Mouse (Mus musculus): ENCODE data around the gene Ankrd2.

Ankrd2 gene

GRCm38 (mm10) chr19:42035456-42036248 is at the start of gene Ankrd2:
Gene Ankrd2, plus strand, starts transcription at chr19:42036000.
- peak; percentile 49 to 64 for DNase-seq (ENCODE audit: low spot score in 2 of 2)

- DNase-seq (ENCODE audit: low spot score in 2 of 2), result no peak
These were observed 48.6 kb upstream of the Ankrd2 start for GRCm38 (mm10) chr19:41987206-41987605.

GRCm38 (mm10) chr19:41989810-41990209 is 46.0 kb upstream of the Ankrd2 start:
- DNase-seq (ENCODE audit: low spot score in 2 of 2), result no peak

- no peak for DNase-seq (ENCODE audit: low spot score in 2 of 2)
These were observed 43.8 kb upstream of the Ankrd2 start for GRCm38 (mm10) chr19:41991926-41992477.

GRCm38 (mm10) chr19:41992971-41993370 is 42.8 kb upstream of the Ankrd2 start:
- no peak for DNase-seq (ENCODE audit: low spot score in 2 of 2)

GRCm38 (mm10) chr19:41993484-41993883 is 42.3 kb upstream of the Ankrd2 start:
- no peak for DNase-seq (ENCODE audit: low spot score in 2 of 2)

- no peak for DNase-seq (ENCODE audit: low spot score in 2 of 2)
These were observed 41.8 kb upstream of the Ankrd2 start for GRCm38 (mm10) chr19:41994023-41994422.

GRCm38 (mm10) chr19:41995483-41995882 is 40.3 kb upstream of the Ankrd2 start:
- DNase-seq (ENCODE audit: low spot score in 2 of 2), result no peak

GRCm38 (mm10) chr19:41997090-41997489 is 38.7 kb upstream of the Ankrd2 start:
- no peak for DNase-seq (ENCODE audit: low spot score in 2 of 2)

- DNase-seq (ENCODE audit: low spot score in 2 of 2), result no peak
These were observed 36.8 kb upstream of the Ankrd2 start for GRCm38 (mm10) chr19:41998770-41999548.

GRCm38 (mm10) chr19:41999688-42000283 is 36.0 kb upstream of the Ankrd2 start:
- no peak for DNase-seq (ENCODE audit: low spot score in 2 of 2)

- no peak for DNase-seq (ENCODE audit: low spot score in 2 of 2)
These were observed 35.3 kb upstream of the Ankrd2 start for GRCm38 (mm10) chr19:42000446-42000958.

- DNase-seq (ENCODE audit: low spot score in 2 of 2), result no peak
These were observed 34.4 kb upstream of the Ankrd2 start for GRCm38 (mm10) chr19:42001253-42001980.

- no peak for DNase-seq (ENCODE audit: low spot score in 2 of 2)
These were observed 31.5 kb upstream of the Ankrd2 start for GRCm38 (mm10) chr19:42004258-42004657.

GRCm38 (mm10) chr19:42005616-42006015 is 30.2 kb upstream of the Ankrd2 start:
- DNase-seq (ENCODE audit: low spot score in 2 of 2), result no peak

GRCm38 (mm10) chr19:42006568-42006967 is 29.2 kb upstream of the Ankrd2 start:
- DNase-seq (ENCODE audit: low spot score in 2 of 2), result no peak

GRCm38 (mm10) chr19:42008586-42008985 is 27.2 kb upstream of the Ankrd2 start:
- no peak for DNase-seq (ENCODE audit: low spot score in 2 of 2)

- no peak for DNase-seq (ENCODE audit: low spot score in 2 of 2)
These were observed 26.7 kb upstream of the Ankrd2 start for GRCm38 (mm10) chr19:42009067-42009466.

- DNase-seq (ENCODE audit: low spot score in 2 of 2), result no peak
These were observed 25.4 kb upstream of the Ankrd2 start for GRCm38 (mm10) chr19:42010436-42010835.

- DNase-seq (ENCODE audit: low spot score in 2 of 2), result no peak
These were observed 24.7 kb upstream of the Ankrd2 start for GRCm38 (mm10) chr19:42011123-42011522.

- DNase-seq (ENCODE audit: low spot score in 2 of 2), result no peak
These were observed 21.5 kb upstream of the Ankrd2 start for GRCm38 (mm10) chr19:42014231-42014825.

Data from spleen, postnatal 14 days (tissue).